Mouse (Mus musculus) myocyte (in vitro differentiated cells): ENCODE data around the gene Col6a6. TPM values are rescaled to one million over a fixed set of nuclear protein-coding genes. Genes with fewer than 3 reads are reported as not detected.

Source experiments
- H3K27me3 ChIP-seq: one replicate; pipeline ENCODE4 v1.6.1; 2011; ENCODE audit not compliant: control insufficient read depth, insufficient read depth, insufficient read length
- H3K36me3 ChIP-seq: one replicate; pipeline ENCODE4 v1.6.1; 2011; ENCODE audit not compliant: control insufficient read depth, insufficient read depth
- H3K4me2 ChIP-seq: one replicate; pipeline ENCODE4 v1.6.1; 2011; ENCODE audit warnings: low read depth, control low read depth
- H3K4me3 ChIP-seq: one replicate; pipeline ENCODE4 v1.5.1; 2011; ENCODE audit warnings: mild to moderate bottlenecking, control low read depth, moderate library complexity
- H3K79me2 ChIP-seq: one replicate; pipeline ENCODE4 v1.6.1; 2011; ENCODE audit not compliant: control insufficient read depth, insufficient read depth
- H3ac ChIP-seq: one replicate; pipeline ENCODE4 v1.6.1; 2011; ENCODE audit not compliant: control insufficient read depth, insufficient read length
- CEBPB ChIP-seq: IDR thresholded peaks from 2 replicates; pipeline ENCODE4 v1.6.1; 2011; ENCODE audit warnings: mild to moderate bottlenecking, moderate library complexity; ENCODE audit not compliant: poor library complexity, insufficient read depth, severe bottlenecking
- E2F4 ChIP-seq: IDR thresholded peaks from one replicate; pipeline ENCODE4 v1.6.1; 2011; ENCODE audit warnings: mild to moderate bottlenecking, control low read depth, moderate library complexity; ENCODE audit not compliant: insufficient read depth
- MAX ChIP-seq: IDR thresholded peaks from one replicate; pipeline ENCODE4 v1.6.1; 2011; ENCODE audit warnings: low read depth, mild to moderate bottlenecking, control low read depth
- MYOD1 ChIP-seq, 3 experiments: IDR thresholded peaks; one replicate each; pipeline ENCODE4 v1.6.1; 2011; ENCODE audit warnings: control low read depth in 2 of 3, low read depth in 2 of 3, mild to moderate bottlenecking in 2 of 3, moderate library complexity in 1 of 3; ENCODE audit not compliant: insufficient read length in 2 of 3, control insufficient read depth in 1 of 3
- MYOG ChIP-seq, 3 experiments: IDR thresholded peaks; one replicate each; pipeline ENCODE4 v1.6.1; 2011; ENCODE audit warnings: control low read depth in 2 of 3, low read depth in 2 of 3, mild to moderate bottlenecking in 2 of 3; ENCODE audit not compliant: insufficient read length in 2 of 3, control insufficient read depth in 1 of 3, insufficient read depth in 1 of 3
- POLR2A ChIP-seq: IDR thresholded peaks from one replicate; pipeline ENCODE4 v1.6.1; 2011; ENCODE audit warnings: low read depth, mild to moderate bottlenecking, control low read depth, moderate library complexity; ENCODE audit not compliant: insufficient read length
- POLR2AphosphoS2 ChIP-seq: IDR thresholded peaks from one replicate; pipeline ENCODE4 v1.6.1; 2011; ENCODE audit warnings: low read depth, control low read depth; ENCODE audit not compliant: insufficient read length
- REST ChIP-seq: IDR thresholded peaks from one replicate; pipeline ENCODE4 v1.6.1; 2011; ENCODE audit warnings: mild to moderate bottlenecking, control low read depth, moderate library complexity; ENCODE audit not compliant: insufficient read depth, insufficient read length
- SRF ChIP-seq: IDR thresholded peaks from one replicate; pipeline ENCODE4 v1.6.1; 2011; ENCODE audit warnings: low read depth; ENCODE audit not compliant: control insufficient read depth, insufficient read length
- TCF12 ChIP-seq: IDR thresholded peaks from one replicate; pipeline ENCODE4 v1.6.1; 2011; ENCODE audit warnings: mild to moderate bottlenecking, control low read depth; ENCODE audit not compliant: poor library complexity, insufficient read depth, severe bottlenecking
- TCF3 ChIP-seq: IDR thresholded peaks from one replicate; pipeline ENCODE4 v1.6.1; 2011; ENCODE audit warnings: low read depth, control low read depth; ENCODE audit not compliant: insufficient read length
- USF1 ChIP-seq: IDR thresholded peaks from one replicate; pipeline ENCODE4 v1.6.1; 2011; ENCODE audit warnings: low read depth, mild to moderate bottlenecking, control low read depth, moderate library complexity
- polyA plus RNA-seq: library from polyadenylated mRNA; unstranded; fragments of >200 nt; fragmentation: generic; extraction: Trizol; gene quantifications from one replicate; pipeline ENCODE4 v1.2.1, GENCODE M21; 2012; ENCODE audit warnings: missing spikeins

Col6a6 gene
- polyA plus RNA-seq, 1 experiment: 0.01 TPM

- no peaks in the 10 kb centered on the region for H3K79me2 ChIP-seq
- TF ChIP-seq MYOD1 (IDR thresholded peaks at IDR 0.05; ENCODE audit: control insufficient read depth in 1 of 3, insufficient read length in 2 of 3, low read depth in 2 of 3) (no peak), TCF12 (no peak), TCF3 (no peak), E2F4 (no peak), MYOG (IDR thresholded peaks at IDR 0.05; ENCODE audit: control insufficient read depth in 1 of 3, insufficient read depth in 1 of 3, insufficient read length in 2 of 3, low read depth in 2 of 3) (no peak), REST (no peak), MAX (no peak), CEBPB (no peak), POLR2AphosphoS2 (no peak), SRF (no peak), USF1 (no peak), POLR2A (no peak)
- H3K4me2 ChIP-seq: no peak overlapping the region
- H3ac ChIP-seq: no peak overlapping the region
- no peaks in the 10 kb centered on the region for H3K27me3 ChIP-seq
- no peaks in the 10 kb centered on the region for H3K36me3 ChIP-seq
- no peak overlapping the region for H3K4me3 ChIP-seq
These were observed 88.5 kb downstream of the Col6a6 start for GRCm38 (mm10) chr9:105739446-105739845.

DNA sequence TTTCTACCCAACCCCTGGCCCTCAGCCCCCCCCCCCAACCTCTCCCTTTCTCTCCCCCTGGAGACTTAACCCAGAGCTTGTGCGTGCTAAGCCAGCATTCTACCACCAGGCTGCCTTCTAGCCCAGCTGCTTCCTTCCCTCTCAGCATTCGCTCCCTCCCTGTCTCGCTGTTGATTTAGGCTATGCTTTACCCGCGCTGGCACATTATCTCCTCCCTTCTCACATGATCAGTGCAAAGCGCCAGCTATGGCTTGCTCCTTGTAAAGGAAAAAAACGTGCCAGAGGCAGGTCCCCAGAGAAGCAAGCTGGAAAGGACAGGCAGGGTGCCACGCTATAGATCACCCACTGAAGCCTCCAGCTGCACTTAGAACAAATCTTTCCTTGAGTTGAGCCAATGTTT lies 90.5 kb downstream of the Col6a6 start:
- H3K4me3 ChIP-seq: no peak overlapping the region
- H3K4me2 ChIP-seq: no peak overlapping the region
- no peaks in the 10 kb centered on the region for H3K27me3 ChIP-seq
- no peak overlapping the region for H3ac ChIP-seq
- TF ChIP-seq MYOD1 (IDR thresholded peaks at IDR 0.05; ENCODE audit: control insufficient read depth in 1 of 3, insufficient read length in 2 of 3, low read depth in 2 of 3): no peak
- no peak for TF ChIP-seq SRF
- TF ChIP-seq TCF12: no peak
- TF ChIP-seq MAX: no peak
- no peak for TF ChIP-seq CEBPB
- no peak for TF ChIP-seq TCF3
- no peak for TF ChIP-seq POLR2A
- TF ChIP-seq POLR2AphosphoS2: no peak
- no peak for TF ChIP-seq REST
- TF ChIP-seq E2F4: no peak
- TF ChIP-seq USF1: no peak
- TF ChIP-seq MYOG (IDR thresholded peaks at IDR 0.05; ENCODE audit: control insufficient read depth in 1 of 3, insufficient read depth in 1 of 3, insufficient read length in 2 of 3, low read depth in 2 of 3): no peak
- H3K36me3 ChIP-seq: no peaks in the 10 kb centered on the region
- H3K79me2 ChIP-seq: no peaks in the 10 kb centered on the region

DNA sequence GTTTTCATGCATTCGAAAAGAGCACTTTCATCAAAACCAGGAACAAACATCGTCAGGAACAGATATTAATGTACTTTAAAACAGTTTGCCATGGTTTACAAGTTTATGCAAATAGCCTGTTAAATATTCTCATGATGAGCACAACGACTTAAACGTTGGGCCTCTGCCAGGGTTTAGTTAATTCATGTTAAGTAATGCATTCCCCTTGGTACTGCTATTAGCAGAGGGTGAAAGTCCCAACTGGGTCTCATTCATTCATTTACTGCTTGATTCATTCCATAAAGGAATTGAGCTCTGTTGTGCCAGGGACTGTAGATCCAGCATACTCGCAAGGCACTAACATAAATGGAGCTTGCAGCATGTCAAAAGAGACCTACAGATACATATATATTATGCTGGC lies 92.8 kb downstream of the Col6a6 start:
- no peaks in the 10 kb centered on the region for H3K36me3 ChIP-seq
- H3K4me3 ChIP-seq: no peak overlapping the region
- no peak overlapping the region for H3ac ChIP-seq
- no peaks in the 10 kb centered on the region for H3K27me3 ChIP-seq
- H3K4me2 ChIP-seq: no peak overlapping the region
- TF ChIP-seq E2F4 (no peak), REST (no peak), TCF12 (no peak), TCF3 (no peak), POLR2AphosphoS2 (no peak), USF1 (no peak), MYOD1 (IDR thresholded peaks at IDR 0.05; ENCODE audit: control insufficient read depth in 1 of 3, insufficient read length in 2 of 3, low read depth in 2 of 3) (no peak)
- no peaks in the 10 kb centered on the region for H3K79me2 ChIP-seq

- Histone ChIP-seq H3K27me3 (no peaks in the 10 kb centered on the region), H3K79me2 (no peaks in the 10 kb centered on the region), H3K4me3 (no peak overlapping the region)
These were observed 93.3 kb downstream of the Col6a6 start for GRCm38 (mm10) chr9:105734651-105735050.

GRCm38 (mm10) chr9:105731976-105732375 lies 96.0 kb downstream of the Col6a6 start:
- TF ChIP-seq REST: no peak
- TF ChIP-seq MYOD1 (IDR thresholded peaks at IDR 0.05; ENCODE audit: control insufficient read depth in 1 of 3, insufficient read length in 2 of 3, low read depth in 2 of 3): no peak
- no peak overlapping the region for H3K4me3 ChIP-seq
- no peaks in the 10 kb centered on the region for H3K79me2 ChIP-seq
- no peaks in the 10 kb centered on the region for H3K27me3 ChIP-seq
- H3K4me2 ChIP-seq: no peak overlapping the region
- no peak overlapping the region for H3ac ChIP-seq
- H3K36me3 ChIP-seq: no peaks in the 10 kb centered on the region

More at GRCm38 (mm10) chr9:105734651-105735050, 93.3 kb downstream of the Col6a6 start:
- H3K36me3 ChIP-seq: no peaks in the 10 kb centered on the region
- no peak overlapping the region for H3K4me2 ChIP-seq
- H3ac ChIP-seq: no peak overlapping the region
- no peak for TF ChIP-seq POLR2A
- no peak for TF ChIP-seq TCF3
- no peak for TF ChIP-seq POLR2AphosphoS2
